Mouse (Mus musculus): ENCODE results near the gene Igfbpl1. TPM values are rescaled to one million over a fixed set of nuclear protein-coding genes. Genes with fewer than 3 reads are reported as not detected.

Gene Igfbpl1
- total RNA-seq, 2 experiments from 2014 or later = not detected

- no peak for ATAC-seq (replicated peaks; ENCODE audit: low FRiP score, poor library complexity, severe bottlenecking)
Measured at GRCm38 (mm10) chr4:45824049-45824760, 2.5 kb downstream of the Igfbpl1 start.

GRCm38 (mm10) chr4:45822781-45823575, 3.7 kb downstream of the Igfbpl1 start:
- no peak for ATAC-seq (replicated peaks; ENCODE audit: low FRiP score, poor library complexity, severe bottlenecking)

GRCm38 (mm10) chr4:45821995-45822394, 4.7 kb downstream of the Igfbpl1 start:
- ATAC-seq (replicated peaks; ENCODE audit: low FRiP score, poor library complexity, severe bottlenecking) = no peak

GRCm38 (mm10) chr4:45820074-45820830, 6.5 kb downstream of the Igfbpl1 start:
- peak; percentile 29; the same call in 1 of the 2 replicates for ATAC-seq (replicated peaks; ENCODE audit: low FRiP score, poor library complexity, severe bottlenecking)

GRCm38 (mm10) chr4:45819208-45819931, 7.4 kb downstream of the Igfbpl1 start:
- no peak for ATAC-seq (replicated peaks; ENCODE audit: low FRiP score, poor library complexity, severe bottlenecking)

- no peak for ATAC-seq (replicated peaks; ENCODE audit: low FRiP score, poor library complexity, severe bottlenecking)
Measured at GRCm38 (mm10) chr4:45818814-45819207, 7.9 kb downstream of the Igfbpl1 start.

GRCm38 (mm10) chr4:45815542-45815941, 11.2 kb downstream of the Igfbpl1 start:
- no peak for ATAC-seq (replicated peaks; ENCODE audit: low FRiP score, poor library complexity, severe bottlenecking)

GRCm38 (mm10) chr4:45811250-45811649, 15.5 kb downstream of the Igfbpl1 start:
- no peak for ATAC-seq (replicated peaks; ENCODE audit: low FRiP score, poor library complexity, severe bottlenecking)

GRCm38 (mm10) chr4:45808034-45808433, 18.7 kb downstream of the Igfbpl1 start:
- ATAC-seq (replicated peaks; ENCODE audit: low FRiP score, poor library complexity, severe bottlenecking) = no peak

GRCm38 (mm10) chr4:45802900-45803299, 23.8 kb downstream of the Igfbpl1 start:
- ATAC-seq (replicated peaks; ENCODE audit: low FRiP score, poor library complexity, severe bottlenecking) = no peak

- no peak for ATAC-seq (replicated peaks; ENCODE audit: low FRiP score, poor library complexity, severe bottlenecking)
Measured at GRCm38 (mm10) chr4:45799956-45800537, 26.7 kb downstream of the Igfbpl1 start.

- ATAC-seq (replicated peaks; ENCODE audit: low FRiP score, poor library complexity, severe bottlenecking) = no peak; the same call in 1 of the 2 replicates
Measured at GRCm38 (mm10) chr4:45798964-45799363, 27.8 kb downstream of the Igfbpl1 start, which contains the start of gene Aldh1b1. TSS of gene Aldh1b1 (plus strand) at chr4:45799022.

GRCm38 (mm10) chr4:45796760-45797159, 30.0 kb downstream of the Igfbpl1 start:
- no peak for ATAC-seq (replicated peaks; ENCODE audit: low FRiP score, poor library complexity, severe bottlenecking)

GRCm38 (mm10) chr4:45795191-45795811, 31.4 kb downstream of the Igfbpl1 start:
- ATAC-seq (replicated peaks; ENCODE audit: low FRiP score, poor library complexity, severe bottlenecking) = no peak

- ATAC-seq (replicated peaks; ENCODE audit: low FRiP score, poor library complexity, severe bottlenecking) = no peak
Measured at GRCm38 (mm10) chr4:45790018-45790417, 36.7 kb downstream of the Igfbpl1 start.

GRCm38 (mm10) chr4:45789263-45789958, 37.3 kb downstream of the Igfbpl1 start:
- no peak for ATAC-seq (replicated peaks; ENCODE audit: low FRiP score, poor library complexity, severe bottlenecking)

- ATAC-seq (replicated peaks; ENCODE audit: low FRiP score, poor library complexity, severe bottlenecking) = no peak
Measured at GRCm38 (mm10) chr4:45788446-45789081, 38.2 kb downstream of the Igfbpl1 start.

- no peak for ATAC-seq (replicated peaks; ENCODE audit: low FRiP score, poor library complexity, severe bottlenecking)
Measured at GRCm38 (mm10) chr4:45786674-45787073, 40.0 kb downstream of the Igfbpl1 start.
